16 mouse cellular contexts compared by ENCODE assay signal in the genomic region with DNA sequence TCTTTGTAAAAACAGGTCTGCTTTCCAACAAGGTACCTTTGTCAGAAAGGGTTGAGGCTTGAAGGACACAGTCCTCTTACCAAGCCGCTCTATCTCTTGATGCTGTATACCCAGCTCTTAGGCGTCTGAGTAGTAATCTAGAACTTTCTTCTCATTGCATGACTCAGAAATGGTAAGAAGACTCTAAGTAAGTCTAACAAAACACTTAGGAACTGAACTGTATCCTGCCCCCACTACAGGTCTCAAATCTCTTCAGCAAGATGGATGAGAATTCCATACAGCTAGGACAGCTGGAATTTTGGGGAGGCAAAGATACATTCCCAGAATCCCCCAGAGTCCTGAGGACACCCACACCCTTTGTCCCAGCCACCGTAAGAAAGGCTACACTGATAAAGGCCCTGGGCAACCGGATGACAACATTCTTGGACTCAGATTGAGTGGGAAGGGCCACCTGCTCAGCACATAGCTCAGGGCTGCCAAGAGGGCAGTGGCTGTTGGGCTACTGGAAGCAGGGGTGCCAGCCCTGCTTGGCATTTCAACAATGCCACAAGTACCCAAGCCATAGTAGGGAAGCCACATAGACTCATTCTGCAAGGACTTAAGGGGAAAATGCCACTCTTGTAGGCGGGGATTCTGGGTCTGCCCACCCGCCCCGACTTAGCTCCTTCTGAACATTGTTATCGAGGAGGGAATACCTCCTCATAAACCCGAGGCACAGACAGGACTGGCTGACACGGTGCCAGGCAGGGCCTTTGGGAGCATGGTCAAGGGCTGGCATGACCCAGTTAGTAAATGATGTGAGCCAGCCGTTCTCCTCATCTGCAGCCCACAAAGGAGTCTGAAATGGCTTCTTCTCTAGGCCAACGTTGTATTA. TPM values are rescaled to one million over a fixed set of nuclear protein-coding genes. Genes with fewer than 3 reads are reported as not detected.
A peak's percentile ranks its signal among the peaks of the same experiment; 100 is the strongest.
DNase-seq lines count a peak whose midpoint lies in the region; ATAC-seq and TF ChIP-seq lines count a peak whose summit lies in the region.
"Had no signal": no experiment of that assay in that cellular context is flagged by ENCODE, and none has a peak within 500 bp of the region (broad histone marks: within the 10 kb centered on the region; RNA-seq: fewer than 3 reads in every experiment).

No protein-coding gene starts in this region.

- no peak for ATAC-seq in stomach, embryonic 16.5 days (ENCODE audit: insufficient read depth, low FRiP score)
- ATAC-seq: forebrain, embryonic 14.5 days had no signal

- no peak overlapping the region for H3K27ac ChIP-seq in left cerebral cortex, adult 2 months
- H3K27ac ChIP-seq in stomach, embryonic 16.5 days (ENCODE audit: low read length), result peak overlapping the region; percentile 58
- H3K27ac ChIP-seq: embryonic facial prominence, embryonic 12.5 days had no signal

- peak; percentile 67 to 71 for DNase-seq in cerebellum, postnatal 10 days
- DNase-seq in cerebellum, adult 9-11 months, result no peak
- DNase-seq in left cerebral cortex, postnatal 4 days, result peak; percentile 64
- DNase-seq in left cerebral cortex, adult 2 months (ENCODE audit: extremely low spot score in 1 of 2, low spot score in 2 of 2), result no peak
- peak; percentile 28 for DNase-seq in gonadal fat pad, adult 2 months (ENCODE audit: low read depth)
- DNase-seq in spleen, adult 12 weeks (ENCODE audit: low spot score), result no peak
- no peak for DNase-seq in retina, postnatal 1 day
- DNase-seq: kidney, adult 11 months; thymus, adult 2 months had no signal

- no peak overlapping the region for H3K4me2 ChIP-seq in stomach, embryonic 16.5 days (ENCODE audit: low read depth, low read length)
- H3K4me2 ChIP-seq: embryonic facial prominence, embryonic 12.5 days had no signal

- no peak overlapping the region for H3K4me3 ChIP-seq in left cerebral cortex, adult 2 months
- H3K4me3 ChIP-seq in stomach, embryonic 16.5 days (replicated peaks; ENCODE audit: low read length), result no peak overlapping the region
- H3K4me3 ChIP-seq: embryonic facial prominence, embryonic 12.5 days had no signal

- no peaks in the 10 kb centered on the region for H3K36me3 ChIP-seq in stomach, embryonic 16.5 days (ENCODE audit: control insufficient read depth, insufficient read depth, low read length)
- H3K36me3 ChIP-seq: embryonic facial prominence, embryonic 12.5 days had no signal

- H3K4me1 ChIP-seq in stomach, embryonic 16.5 days (ENCODE audit: control insufficient read depth, insufficient read depth, low read length), result peaks cover 13% of the 10 kb centered on the region
- H3K4me1 ChIP-seq: embryonic facial prominence, embryonic 12.5 days had no signal

- no peak for TF ChIP-seq CTCF in left cerebral cortex, adult 2 months (IDR thresholded peaks at IDR 0.05)

- no peaks in the 10 kb centered on the region for H3K27me3 ChIP-seq in stomach, embryonic 16.5 days (ENCODE audit: control insufficient read depth, insufficient read depth, low read length)
- H3K27me3 ChIP-seq: embryonic facial prominence, embryonic 12.5 days had no signal

- no peaks in the 10 kb centered on the region for H3K9me3 ChIP-seq in stomach, embryonic 16.5 days (replicated peaks; ENCODE audit: control insufficient read depth, low read length)

- WGBS in stomach, embryonic 16.5 days, result 69% methylated on average over 12 of the region's 12 CpGs

- intact Hi-C loops in left cerebral cortex, postnatal 4 days (cut with DNase I), result no loop called here
- intact Hi-C loops in left cerebral cortex, adult 2 months (cut with DNase I), result loop anchor here (2.0 kb wide), 1 partner anchor 21 kb away; no protein-coding TSS in a partner anchor

- no peak overlapping the region for H3K9ac ChIP-seq in stomach, embryonic 16.5 days (ENCODE audit: low read length)
- H3K9ac ChIP-seq: embryonic facial prominence, embryonic 12.5 days had no signal

RNA-seq across cellular contexts. Expression of gene Mprip, which starts 25.0 kb away (rescaled TPM):
- total RNA-seq in left cerebral cortex, postnatal 4 days (2021), result 100 to 1,000 TPM; 270 to 281 TPM
- 100 to 1,000 TPM; 297 to 299 TPM for total RNA-seq in left cerebral cortex, adult 2 months (2021)
- 127 and 130 TPM in 2 replicates for polyA plus RNA-seq in gonadal fat pad, adult 2 months (2012; rRNA removed)
- polyA plus RNA-seq in stomach, embryonic 16.5 days (2015; fragmentation: Nextera tagmentation; extraction: Ambion mirVana), result 45.6 and 46.7 TPM in 2 replicates

RNA-seq across cellular contexts. Expression of gene Olfr223, which starts 43.0 kb away (rescaled TPM):
- not detected for total RNA-seq in left cerebral cortex, postnatal 4 days (2021)
- total RNA-seq in left cerebral cortex, adult 2 months (2021), result not detected
- not detected in 2 replicates for polyA plus RNA-seq in gonadal fat pad, adult 2 months (2012; rRNA removed)
- polyA plus RNA-seq in stomach, embryonic 16.5 days (2015; fragmentation: Nextera tagmentation; extraction: Ambion mirVana), result not detected in 2 replicates
- total RNA-seq: CH12.LX; left cerebral cortex, postnatal 14 days had no signal
- polyA plus RNA-seq: embryonic facial prominence, embryonic 12.5 days; forebrain, embryonic 14.5 days; heart, embryonic 16.5 days; large intestine, adult 2 months; thymus, adult 2 months had no signal

Comparison
In these comparisons a context has a peak if more than half of its experiments do, and no peak if none do; other contexts are left out.
1. DNase-seq: peak in cerebellum, postnatal 10 days (2 of 2), left cerebral cortex, postnatal 4 days (single experiment) and gonadal fat pad, adult 2 months (single experiment); none in cerebellum, adult 9-11 months (single experiment), left cerebral cortex, adult 2 months (0 of 2), spleen, adult 12 weeks (single experiment) and retina, postnatal 1 day (single experiment).